9 mouse cellular contexts compared by ENCODE assay signal in the genomic region with DNA sequence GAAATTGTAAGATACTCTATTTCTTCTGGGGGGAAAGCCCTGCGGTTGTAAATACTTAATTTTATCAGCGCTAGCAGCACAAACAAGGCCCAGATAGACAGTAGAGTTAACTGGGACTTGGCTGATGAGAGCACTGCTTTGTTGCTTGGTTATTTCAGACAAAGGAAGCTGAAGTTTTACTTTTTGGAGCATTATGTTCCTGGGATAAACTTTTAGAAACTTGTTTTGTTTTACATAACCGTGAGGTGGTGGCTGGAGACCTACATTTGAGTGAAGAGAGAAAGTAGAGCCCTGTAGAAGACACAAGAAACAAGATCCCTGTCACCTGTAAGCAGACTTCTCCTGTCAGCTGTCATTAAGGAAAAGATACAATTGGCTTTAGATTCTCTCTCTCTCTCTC. TPM values are rescaled to one million over a fixed set of nuclear protein-coding genes. Genes with fewer than 3 reads are reported as not detected.
A peak's percentile ranks its signal among the peaks of the same experiment; 100 is the strongest.
DNase-seq lines count a peak whose midpoint lies in the region; ATAC-seq and TF ChIP-seq lines count a peak whose summit lies in the region.
"Had no signal": no experiment of that assay in that cellular context is flagged by ENCODE, and none has a peak within 500 bp of the region (broad histone marks: within the 10 kb centered on the region; RNA-seq: fewer than 3 reads in every experiment).

No protein-coding gene starts in this region.

- peaks cover 33% of the 10 kb centered on the region for H3K27me3 ChIP-seq in intestine, embryonic 15.5 days (replicated peaks)
- peaks cover 30% of the 10 kb centered on the region for H3K27me3 ChIP-seq in intestine, embryonic 16.5 days (replicated peaks; ENCODE audit: control insufficient read depth, insufficient read depth, low read length)
- H3K27me3 ChIP-seq in embryonic facial prominence, embryonic 15.5 days = peaks cover 49% of the 10 kb centered on the region
- peaks cover 21% of the 10 kb centered on the region for H3K27me3 ChIP-seq in hindbrain, embryonic 14.5 days (ENCODE audit: control insufficient read depth, insufficient read depth, low read length)
- 0 out of 2 replicates have a peak, but pooled peaks cover 3% of the 10 kb centered on the region for H3K27me3 ChIP-seq in midbrain, postnatal 0 days (ENCODE audit: insufficient read depth, low read length)

- H3K9me3 ChIP-seq in intestine, embryonic 15.5 days = no peaks in the 10 kb centered on the region
- H3K9me3 ChIP-seq in intestine, embryonic 16.5 days (ENCODE audit: control insufficient read depth, low read length) = no peaks in the 10 kb centered on the region
- H3K9me3 ChIP-seq in embryonic facial prominence, embryonic 15.5 days (replicated peaks) = no peaks in the 10 kb centered on the region
- H3K9me3 ChIP-seq in hindbrain, embryonic 14.5 days (ENCODE audit: control insufficient read depth, low read length) = no peaks in the 10 kb centered on the region
- H3K9me3 ChIP-seq in midbrain, postnatal 0 days (ENCODE audit: low read length) = no peaks in the 10 kb centered on the region
- H3K9me3 ChIP-seq: liver, embryonic 15.5 days had no signal

- WGBS in intestine, embryonic 15.5 days = 71% methylated on average over 3 of the region's 3 CpGs
- 73% methylated on average over 3 of the region's 3 CpGs for WGBS in intestine, embryonic 16.5 days
- 51% methylated on average over 3 of the region's 3 CpGs for WGBS in embryonic facial prominence, embryonic 15.5 days
- WGBS in hindbrain, embryonic 14.5 days = 66% methylated on average over 3 of the region's 3 CpGs
- WGBS in midbrain, postnatal 0 days = 75% methylated on average over 3 of the region's 3 CpGs

- H3K36me3 ChIP-seq in intestine, embryonic 15.5 days = no peaks in the 10 kb centered on the region
- H3K36me3 ChIP-seq in intestine, embryonic 16.5 days (ENCODE audit: control insufficient read depth, insufficient read depth, low read length) = no peaks in the 10 kb centered on the region
- H3K36me3 ChIP-seq in embryonic facial prominence, embryonic 15.5 days = no peaks in the 10 kb centered on the region
- H3K36me3 ChIP-seq in hindbrain, embryonic 14.5 days (replicated peaks; ENCODE audit: control insufficient read depth, insufficient read depth) = no peaks in the 10 kb centered on the region
- no peaks in the 10 kb centered on the region for H3K36me3 ChIP-seq in midbrain, postnatal 0 days (ENCODE audit: insufficient read depth, low read length)
- H3K36me3 ChIP-seq: liver, embryonic 15.5 days had no signal

- TF ChIP-seq CTCF in midbrain, postnatal 0 days (IDR thresholded peaks at IDR 0.05) = no peak

- no peak overlapping the region for H3K9ac ChIP-seq in intestine, embryonic 15.5 days
- H3K9ac ChIP-seq in intestine, embryonic 16.5 days (ENCODE audit: low read depth, low read length) = no peak overlapping the region
- no peak overlapping the region for H3K9ac ChIP-seq in embryonic facial prominence, embryonic 15.5 days
- H3K9ac ChIP-seq in hindbrain, embryonic 14.5 days = peak overlapping the region; percentile 69; the same call in 1 of the 2 replicates
- H3K9ac ChIP-seq in midbrain, postnatal 0 days (replicated peaks; ENCODE audit: low read length, poor library complexity, severe bottlenecking) = peak overlapping the region; percentile 72; the same call in 1 of the 2 replicates
- H3K9ac ChIP-seq: liver, embryonic 15.5 days had no signal

- H3K27ac ChIP-seq in intestine, embryonic 15.5 days = no peak overlapping the region
- no peak overlapping the region for H3K27ac ChIP-seq in intestine, embryonic 16.5 days (ENCODE audit: low read length)
- no peak overlapping the region for H3K27ac ChIP-seq in embryonic facial prominence, embryonic 15.5 days (replicated peaks)
- no peak overlapping the region for H3K27ac ChIP-seq in hindbrain, embryonic 14.5 days
- no peak overlapping the region for H3K27ac ChIP-seq in midbrain, postnatal 0 days (ENCODE audit: low read depth, low read length)
- H3K27ac ChIP-seq: liver, embryonic 15.5 days had no signal

- peak overlapping the region; percentile 94 for H3K4me2 ChIP-seq in intestine, embryonic 15.5 days (replicated peaks)
- H3K4me2 ChIP-seq in intestine, embryonic 16.5 days (ENCODE audit: low read depth, low read length) = no peak overlapping the region
- peak overlapping the region; percentile 92; the same call in 1 of the 2 replicates for H3K4me2 ChIP-seq in embryonic facial prominence, embryonic 15.5 days (replicated peaks)
- H3K4me2 ChIP-seq in hindbrain, embryonic 14.5 days (replicated peaks) = peak overlapping the region; percentile 97
- peak overlapping the region; percentile 86 for H3K4me2 ChIP-seq in midbrain, postnatal 0 days (ENCODE audit: low read depth, low read length, poor library complexity, severe bottlenecking)

- no peak for ATAC-seq in intestine, embryonic 15.5 days
- ATAC-seq in intestine, embryonic 16.5 days = no peak
- no peak for ATAC-seq in embryonic facial prominence, embryonic 15.5 days (ENCODE audit: insufficient number of reproducible peaks, low FRiP score, low TSS enrichment, low read depth)
- ATAC-seq in hindbrain, embryonic 14.5 days (ENCODE audit: low FRiP score) = no peak
- ATAC-seq in midbrain, postnatal 0 days (ENCODE audit: low FRiP score) = no peak
- no peak for ATAC-seq in cerebellum, adult (ENCODE audit: insufficient number of reproducible peaks, low FRiP score, low TSS enrichment)

- no peak overlapping the region for H3K4me3 ChIP-seq in intestine, embryonic 15.5 days (replicated peaks)
- no peak overlapping the region for H3K4me3 ChIP-seq in intestine, embryonic 16.5 days (ENCODE audit: low read length)
- H3K4me3 ChIP-seq in embryonic facial prominence, embryonic 15.5 days (replicated peaks) = peak overlapping the region; percentile 50; the same call in 1 of the 2 replicates
- H3K4me3 ChIP-seq in hindbrain, embryonic 14.5 days (replicated peaks; ENCODE audit: low read length) = peak overlapping the region; percentile 66
- H3K4me3 ChIP-seq in midbrain, postnatal 0 days (ENCODE audit: low read depth, low read length) = peak overlapping the region; percentile 68

- peaks cover 13% of the 10 kb centered on the region for H3K4me1 ChIP-seq in intestine, embryonic 15.5 days (replicated peaks)
- H3K4me1 ChIP-seq in intestine, embryonic 16.5 days (ENCODE audit: control insufficient read depth, insufficient read depth, low read length) = peaks cover 18% of the 10 kb centered on the region
- peaks cover 22% of the 10 kb centered on the region for H3K4me1 ChIP-seq in embryonic facial prominence, embryonic 15.5 days
- H3K4me1 ChIP-seq in hindbrain, embryonic 14.5 days (replicated peaks; ENCODE audit: control insufficient read depth, insufficient read depth, low read length) = peaks cover 15% of the 10 kb centered on the region
- H3K4me1 ChIP-seq in midbrain, postnatal 0 days (ENCODE audit: insufficient read depth, low read length) = peaks cover 5% of the 10 kb centered on the region; the same call in 1 of the 2 replicates
- H3K4me1 ChIP-seq: liver, embryonic 15.5 days had no signal

- DNase-seq in hindbrain, embryonic 14.5 days (ENCODE audit: low spot score) = no peak
- no peak for DNase-seq in midbrain, postnatal 0 days (ENCODE audit: low spot score)
- no peak for DNase-seq in ovary, postnatal 10 days (ENCODE audit: low spot score)
- DNase-seq in retina, embryonic 14.5 days (ENCODE audit: low spot score) = no peak

RNA-seq across cellular contexts. Expression of a gene that starts 1.4 kb away (rescaled TPM):
- 0.48 and 0.85 TPM in 2 replicates for polyA plus RNA-seq in intestine, embryonic 15.5 days (2015; fragmentation: Nextera tagmentation; extraction: Ambion mirVana)
- polyA plus RNA-seq in intestine, embryonic 16.5 days (2015; fragmentation: Nextera tagmentation; extraction: Ambion mirVana) = 0.28 and 0.80 TPM in 2 replicates
- 1.1 and 1.2 TPM in 2 replicates for polyA plus RNA-seq in embryonic facial prominence, embryonic 15.5 days (2015; fragmentation: Nextera tagmentation; extraction: Ambion mirVana)
- 7.7 and 10.4 TPM in 2 replicates for polyA plus RNA-seq in hindbrain, embryonic 14.5 days (2014; fragmentation: Nextera tagmentation; extraction: Ambion mirVana)
- total RNA-seq in midbrain, postnatal 0 days (2014; rRNA removed) = 20.6 and 23.7 TPM in 2 replicates
- polyA plus RNA-seq in midbrain, postnatal 0 days (2015; fragmentation: Nextera tagmentation; extraction: Ambion mirVana) = 7.0 and 7.2 TPM in 2 replicates
- polyA plus RNA-seq: liver, embryonic 15.5 days had no signal

Comparison
In these comparisons a context has a peak if more than half of its experiments do, and no peak if none do; other contexts are left out.
1. H3K4me3 ChIP-seq: peak in embryonic facial prominence, embryonic 15.5 days (single experiment), hindbrain, embryonic 14.5 days (single experiment) and midbrain, postnatal 0 days (single experiment); none in intestine, embryonic 15.5 days (single experiment) and intestine, embryonic 16.5 days (single experiment).
2. H3K9ac ChIP-seq: peak in hindbrain, embryonic 14.5 days (single experiment) and midbrain, postnatal 0 days (single experiment); none in intestine, embryonic 15.5 days (single experiment), intestine, embryonic 16.5 days (single experiment) and embryonic facial prominence, embryonic 15.5 days (single experiment).